Mouse (Mus musculus): ENCODE measurements around the gene Prepl. TPM values are rescaled to one million over a fixed set of nuclear protein-coding genes. Genes with fewer than 3 reads are reported as not detected.

The Prepl gene
- polyA plus RNA-seq, 1 experiment from 2014 or later, result 45.5 TPM

DNA sequence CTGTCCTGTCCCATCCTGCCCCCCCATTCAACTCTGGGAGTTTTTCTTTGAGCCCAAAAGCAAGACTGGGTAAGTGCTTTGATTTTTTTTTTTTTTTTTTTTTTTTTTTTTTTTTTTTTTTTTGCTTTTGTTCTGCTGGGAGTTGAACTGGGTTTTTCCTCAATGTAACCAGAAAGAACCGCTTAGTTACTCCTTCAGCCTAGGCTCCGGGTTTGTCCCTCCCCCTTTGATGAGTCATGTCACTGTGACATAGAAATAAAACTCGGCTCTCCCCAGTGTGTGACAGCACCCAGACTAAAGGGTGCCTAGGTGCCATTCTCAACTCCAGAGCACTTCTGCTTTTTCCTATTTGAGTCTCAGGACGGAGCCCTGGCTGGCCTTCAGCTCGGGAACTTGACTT, 71.2 kb downstream of the Prepl start:
- no peaks in the 10 kb centered on the region for H3K9me3 ChIP-seq (replicated peaks; ENCODE audit: control insufficient read depth, low read length)
- no peak overlapping the region for H3K27ac ChIP-seq (replicated peaks; ENCODE audit: low read depth, low read length)
- no peak for ATAC-seq (replicated peaks; ENCODE audit: insufficient number of reproducible peaks, low FRiP score, low TSS enrichment, low read depth)
- H3K4me3 ChIP-seq (ENCODE audit: low read depth, low read length), result no peak overlapping the region
- H3K4me2 ChIP-seq (ENCODE audit: low read depth, low read length), result no peak overlapping the region
- no peak for DNase-seq (ENCODE audit: low spot score)
- H3K27me3 ChIP-seq (ENCODE audit: control insufficient read depth, insufficient read depth, low read length), result no peaks in the 10 kb centered on the region
- H3K36me3 ChIP-seq (replicated peaks; ENCODE audit: control insufficient read depth, insufficient read depth, low read depth, low read length), result no peaks in the 10 kb centered on the region
- no peak overlapping the region for H3K9ac ChIP-seq (replicated peaks; ENCODE audit: low read length)
- no peaks in the 10 kb centered on the region for H3K4me1 ChIP-seq (ENCODE audit: control insufficient read depth, insufficient read depth, low read length)
- WGBS, result 85% methylated on average over 5 of the region's 5 CpGs

- Histone ChIP-seq H3K36me3 (replicated peaks; ENCODE audit: control insufficient read depth, insufficient read depth, low read depth, low read length) (no peaks in the 10 kb centered on the region), H3K9ac (replicated peaks; ENCODE audit: low read length) (no peak overlapping the region), H3K27ac (replicated peaks; ENCODE audit: low read depth, low read length) (no peak overlapping the region), H3K9me3 (replicated peaks; ENCODE audit: control insufficient read depth, low read length) (no peaks in the 10 kb centered on the region), H3K4me2 (ENCODE audit: low read depth, low read length) (no peak overlapping the region), H3K4me3 (ENCODE audit: low read depth, low read length) (no peak overlapping the region), H3K4me1 (ENCODE audit: control insufficient read depth, insufficient read depth, low read length) (no peaks in the 10 kb centered on the region), H3K27me3 (ENCODE audit: control insufficient read depth, insufficient read depth, low read length) (no peaks in the 10 kb centered on the region)
- DNase-seq (ENCODE audit: low spot score) (no peak), ATAC-seq (replicated peaks; ENCODE audit: insufficient number of reproducible peaks, low FRiP score, low TSS enrichment, low read depth) (no peak)
- WGBS, result 85% methylated on average over 3 of the region's 3 CpGs
These were observed 71.7 kb downstream of the Prepl start for GRCm38 (mm10) chr17:85018344-85018743.

- Histone ChIP-seq H3K4me2 (ENCODE audit: low read depth, low read length) (no peak overlapping the region), H3K4me3 (ENCODE audit: low read depth, low read length) (no peak overlapping the region), H3K27ac (replicated peaks; ENCODE audit: low read depth, low read length) (no peak overlapping the region), H3K9ac (replicated peaks; ENCODE audit: low read length) (no peak overlapping the region), H3K4me1 (ENCODE audit: control insufficient read depth, insufficient read depth, low read length) (no peaks in the 10 kb centered on the region), H3K9me3 (replicated peaks; ENCODE audit: control insufficient read depth, low read length) (no peaks in the 10 kb centered on the region), H3K27me3 (ENCODE audit: control insufficient read depth, insufficient read depth, low read length) (no peaks in the 10 kb centered on the region), H3K36me3 (replicated peaks; ENCODE audit: control insufficient read depth, insufficient read depth, low read depth, low read length) (no peaks in the 10 kb centered on the region)
- ATAC-seq (replicated peaks; ENCODE audit: insufficient number of reproducible peaks, low FRiP score, low TSS enrichment, low read depth) (no peak), DNase-seq (ENCODE audit: low spot score) (no peak)
- WGBS, result 79% methylated on average over 3 of the region's 3 CpGs
These were observed 75.4 kb downstream of the Prepl start for GRCm38 (mm10) chr17:85014632-85015031.

- H3K9me3 ChIP-seq (replicated peaks; ENCODE audit: control insufficient read depth, low read length), result no peaks in the 10 kb centered on the region
- H3K27me3 ChIP-seq (ENCODE audit: control insufficient read depth, insufficient read depth, low read length), result no peaks in the 10 kb centered on the region
- H3K4me3 ChIP-seq (ENCODE audit: low read depth, low read length), result no peak overlapping the region
- no peak overlapping the region for H3K4me2 ChIP-seq (ENCODE audit: low read depth, low read length)
- H3K36me3 ChIP-seq (replicated peaks; ENCODE audit: control insufficient read depth, insufficient read depth, low read depth, low read length), result no peaks in the 10 kb centered on the region
- no peak overlapping the region for H3K27ac ChIP-seq (replicated peaks; ENCODE audit: low read depth, low read length)
- WGBS, result 80% methylated on average over 6 of the region's 6 CpGs
- ATAC-seq (replicated peaks; ENCODE audit: insufficient number of reproducible peaks, low FRiP score, low TSS enrichment, low read depth) (no peak), DNase-seq (ENCODE audit: low spot score) (no peak)
- no peaks in the 10 kb centered on the region for H3K4me1 ChIP-seq (ENCODE audit: control insufficient read depth, insufficient read depth, low read length)
- H3K9ac ChIP-seq (replicated peaks; ENCODE audit: low read length), result no peak overlapping the region
These were observed 76.6 kb downstream of the Prepl start for GRCm38 (mm10) chr17:85013485-85013884.

Other genes with a start within 250 kb of the Prepl start
- 89.4 and 93.9 TPM in 2 replicates for gene Ppm1b, start 133.5 kb downstream of the Prepl start, polyA plus RNA-seq (2014; fragmentation: Nextera tagmentation; extraction: Ambion mirVana)
- 0.24 and 0.35 TPM in 2 replicates for gene Slc3a1, start 61.9 kb downstream of the Prepl start, polyA plus RNA-seq (2014; fragmentation: Nextera tagmentation; extraction: Ambion mirVana)
- 16.8 and 16.9 TPM in 2 replicates for gene Camkmt, start 311 bp upstream of the Prepl start, polyA plus RNA-seq (2014; fragmentation: Nextera tagmentation; extraction: Ambion mirVana)